Mouse (Mus musculus) liver, embryonic 14.5 days (tissue): Measurements from ENCODE around the gene Lamc1.

Experiments used
- CTCF ChIP-seq: IDR thresholded peaks from 2 replicates; pipeline ENCODE4 v1.5.1; 2016; ENCODE audit warnings: antibody characterized with exemption, low read depth, control low read depth
- EP300 ChIP-seq: IDR thresholded peaks from 2 replicates; pipeline ENCODE4 v1.6.1; 2016; ENCODE audit warnings: antibody characterized with exemption, low read depth

GRCm38 (mm10) chr1:153235576-153235975 lies 97.0 kb downstream of the Lamc1 start:
- no peak for TF ChIP-seq CTCF
- no peak for TF ChIP-seq EP300
